Mouse (Mus musculus) cerebellum, adult 11-12 months (tissue): ENCODE measurements around the gene Sema4d.

Source experiments
- DNase-seq: peaks from one replicate; pipeline ENCODE4 v3.0.0; 2022

The Sema4d gene

DNA sequence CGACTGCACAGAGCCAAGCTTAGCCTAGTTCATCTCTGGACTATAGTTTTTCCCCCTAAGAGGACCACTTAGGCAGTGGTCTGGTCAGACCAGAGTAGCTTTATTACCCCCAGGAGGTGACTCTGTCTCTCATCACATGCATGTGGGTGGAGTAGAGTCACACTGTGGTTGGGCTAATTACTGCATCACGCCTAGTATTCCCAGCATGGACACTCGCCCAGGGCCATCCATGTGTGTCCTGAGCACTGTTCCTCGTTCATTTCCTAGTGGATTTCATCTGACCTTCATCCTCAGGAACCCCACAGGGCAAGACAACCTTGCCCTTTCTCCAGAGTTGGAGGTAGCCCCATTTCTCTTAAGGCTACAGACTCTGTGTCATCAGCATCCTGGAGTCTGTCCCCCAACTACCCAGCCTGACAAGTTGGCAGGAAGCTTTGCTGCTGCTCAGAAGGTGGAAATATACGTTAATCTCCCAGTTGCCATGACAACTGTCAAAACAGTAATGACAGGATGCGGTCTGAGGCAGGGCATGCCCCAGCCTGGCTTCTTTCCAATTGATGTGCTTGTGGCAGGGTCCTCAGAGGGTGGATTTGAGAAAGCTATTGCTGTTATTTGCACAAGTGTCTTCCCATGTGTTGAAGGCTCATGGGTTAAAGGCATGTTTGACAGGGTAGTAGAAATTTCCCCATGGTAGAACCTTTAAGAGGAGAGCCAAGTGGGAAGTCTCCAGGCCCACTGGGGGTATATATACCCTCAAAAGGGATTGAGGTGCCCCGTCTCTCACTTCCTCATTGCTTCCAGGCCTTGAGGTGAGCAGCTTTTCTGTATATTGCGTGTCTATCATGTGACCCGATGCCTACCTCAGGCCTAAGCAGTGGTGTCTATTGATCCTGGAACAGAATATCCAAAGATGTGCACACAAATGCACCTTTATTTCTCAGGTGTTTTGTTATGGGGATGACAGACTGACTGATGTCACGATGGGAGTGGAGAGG is 20.4 kb upstream of the Sema4d start:
- no peak for DNase-seq

DNA sequence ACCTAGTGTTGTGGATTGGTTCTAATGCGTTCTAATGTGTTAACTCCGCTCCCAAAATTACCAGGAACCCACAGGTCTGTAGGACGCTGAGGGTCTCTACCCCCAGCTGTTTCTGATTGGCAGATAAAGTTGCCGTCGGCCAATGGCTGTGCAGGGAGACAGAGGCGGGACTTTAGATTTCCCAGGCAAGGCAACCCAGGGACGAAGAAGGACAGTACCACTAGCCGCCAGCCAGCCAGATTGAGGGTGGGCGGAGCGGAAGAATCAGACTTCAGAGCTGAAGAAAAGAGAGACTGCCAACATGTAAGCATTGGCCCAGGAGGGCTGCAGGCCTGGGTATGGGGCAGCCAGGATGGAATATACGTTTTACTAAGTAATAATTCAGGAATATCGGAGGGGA is 14.6 kb upstream of the Sema4d start:
- no peak for DNase-seq

GRCm38 (mm10) chr13:51806220-51806619 is 12.7 kb upstream of the Sema4d start:
- peak; percentile 79 for DNase-seq

DNA sequence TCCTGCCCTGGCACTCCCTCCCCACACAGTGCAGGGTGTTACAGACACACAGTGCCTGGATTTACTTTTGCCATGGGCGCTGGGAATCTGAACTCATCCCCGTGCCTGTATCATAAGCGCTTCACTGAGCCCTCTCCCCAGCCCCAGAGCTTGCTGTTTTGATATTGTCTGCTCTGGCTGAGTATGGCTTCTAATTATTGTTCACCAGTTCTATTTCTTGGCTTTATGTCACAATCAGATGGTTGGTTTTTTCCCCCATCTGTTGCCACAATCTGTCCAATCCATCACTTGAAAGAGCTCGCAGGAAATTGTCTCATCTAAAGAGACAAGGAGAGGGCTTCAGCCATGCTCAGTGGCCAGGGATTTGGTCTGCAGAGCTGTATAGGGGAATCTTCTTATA is 12.1 kb upstream of the Sema4d start:
- DNase-seq, result peak; percentile 87

DNA sequence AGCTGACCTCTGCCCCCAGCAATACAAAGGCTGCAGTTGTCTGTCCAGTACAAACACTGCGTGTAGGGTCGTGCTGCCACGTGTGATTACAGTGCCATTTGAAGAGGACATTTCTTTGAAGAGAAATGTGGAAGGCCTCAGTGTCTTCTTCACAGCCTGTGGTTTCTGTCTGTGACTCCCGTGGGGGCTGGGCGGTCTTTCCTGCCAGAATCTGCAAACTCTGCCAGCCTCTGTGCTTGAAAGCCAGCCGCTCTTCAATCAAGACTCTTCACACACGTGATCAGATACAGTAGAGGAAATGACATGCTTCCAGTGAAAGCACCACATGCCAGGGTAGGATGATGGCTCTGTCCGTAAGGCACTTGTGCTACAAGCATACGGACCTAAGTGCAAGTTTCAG is 7.4 kb upstream of the Sema4d start:
- no peak for DNase-seq

GRCm38 (mm10) chr13:51799735-51800522 is 6.4 kb upstream of the Sema4d start:
- no peak for DNase-seq

DNA sequence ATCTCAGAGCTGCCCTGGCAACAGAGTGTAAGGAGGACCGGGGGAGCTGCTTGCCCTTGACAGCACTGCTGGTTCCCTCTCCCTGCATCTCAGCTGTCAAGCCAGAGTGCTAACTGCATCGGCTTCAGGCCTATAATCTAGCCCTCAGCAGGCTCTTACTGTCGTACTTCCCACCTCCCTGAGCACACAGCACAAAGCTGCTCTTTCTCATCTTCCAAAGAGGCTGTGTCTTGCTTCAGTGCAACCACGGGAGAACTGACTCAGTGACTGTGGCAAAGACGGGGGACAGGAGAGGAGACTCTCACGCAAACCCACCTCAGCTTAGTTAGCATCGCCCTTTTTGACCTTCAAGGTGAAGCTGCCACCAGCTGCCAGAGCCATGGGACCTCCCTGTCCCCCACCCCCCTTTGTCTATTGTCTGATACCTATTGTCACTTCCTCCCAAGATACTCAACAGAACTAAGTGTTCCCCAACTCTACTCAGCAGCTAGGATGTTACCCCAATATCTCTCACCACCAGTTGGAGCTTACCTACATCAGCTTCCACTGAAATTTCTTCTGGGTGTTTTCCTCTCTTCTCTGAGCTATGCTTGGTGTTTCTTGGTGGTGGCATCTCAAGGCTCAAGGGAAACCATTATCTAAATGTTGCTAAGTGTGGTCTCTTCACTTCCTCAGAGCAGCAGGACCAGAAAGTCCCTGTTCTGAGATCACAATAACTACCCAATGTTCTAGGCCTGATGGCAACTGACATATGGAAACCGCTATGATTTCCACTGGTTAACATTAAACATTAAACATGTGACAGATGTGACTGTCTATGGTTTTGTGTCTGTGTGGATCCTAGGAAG is 4.6 kb upstream of the Sema4d start:
- no peak for DNase-seq

GRCm38 (mm10) chr13:51793948-51794347 is 401 bp upstream of the Sema4d start:
- DNase-seq, result no peak

GRCm38 (mm10) chr13:51792729-51793424 is 670 bp downstream of the Sema4d start:
- peak; percentile 78 for DNase-seq

- DNase-seq, result peak; percentile 67
Measured at GRCm38 (mm10) chr13:51792135-51792573, 1.4 kb downstream of the Sema4d start.

- DNase-seq, result peak; percentile 67
Measured at GRCm38 (mm10) chr13:51791604-51792003, 1.9 kb downstream of the Sema4d start.

DNA sequence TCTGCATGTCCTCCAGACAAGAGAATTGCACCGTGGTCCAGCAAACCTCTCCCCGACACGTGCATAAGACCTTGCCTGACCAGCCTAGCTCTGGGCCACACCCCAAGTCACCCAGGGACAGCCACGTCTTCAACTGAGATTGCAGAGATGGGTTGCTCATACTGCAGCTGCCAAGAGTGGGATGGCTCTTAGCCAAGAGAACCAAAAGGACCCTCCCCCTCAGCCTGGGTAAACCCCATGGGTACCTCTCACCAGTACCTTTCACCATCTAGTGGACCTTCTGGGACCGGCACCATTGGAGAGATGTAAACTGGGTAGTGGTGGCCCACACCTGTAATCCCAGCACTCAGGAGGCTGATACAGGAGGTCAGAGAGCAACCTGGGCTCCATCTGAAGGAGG is 2.8 kb downstream of the Sema4d start:
- peak; percentile 66 for DNase-seq

DNA sequence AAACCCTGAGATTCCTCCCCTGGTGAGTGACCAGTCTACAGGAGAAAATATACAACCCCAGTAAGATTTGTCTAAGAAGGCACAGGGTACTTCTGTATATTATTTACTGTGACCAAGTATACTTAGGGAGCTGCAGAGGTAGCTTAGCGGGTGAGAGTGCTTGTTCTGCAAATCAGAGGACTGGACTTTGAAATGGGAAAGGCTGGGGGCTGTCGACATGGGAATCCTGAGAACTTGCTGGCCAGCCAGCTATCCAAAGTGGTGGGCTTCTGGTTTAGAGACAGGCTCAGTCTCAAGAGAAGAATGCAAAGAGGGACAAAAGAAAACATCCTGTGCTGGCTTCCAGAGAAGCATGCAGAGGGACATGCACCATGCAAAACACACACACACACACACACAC is 5.7 kb downstream of the Sema4d start:
- DNase-seq, result no peak

DNA sequence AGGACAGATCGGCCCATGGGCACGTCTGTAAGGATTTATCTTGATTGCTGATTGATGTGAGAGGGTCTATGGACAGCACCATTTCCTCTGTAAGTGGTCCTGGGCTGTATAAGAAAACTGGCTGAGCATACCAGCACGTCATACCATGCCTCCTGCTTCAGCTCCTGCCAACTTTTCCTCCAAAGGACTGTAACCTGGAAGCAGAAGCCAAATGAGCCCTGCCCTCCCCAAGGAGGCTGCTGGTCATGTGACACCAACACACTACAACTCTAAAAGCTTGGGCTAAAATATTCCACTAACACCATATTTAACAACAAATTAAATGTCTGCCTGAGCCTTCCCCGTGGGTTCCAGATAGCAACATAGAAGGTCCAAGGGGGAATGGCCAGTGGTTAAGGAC is 6.9 kb downstream of the Sema4d start:
- no peak for DNase-seq

DNA sequence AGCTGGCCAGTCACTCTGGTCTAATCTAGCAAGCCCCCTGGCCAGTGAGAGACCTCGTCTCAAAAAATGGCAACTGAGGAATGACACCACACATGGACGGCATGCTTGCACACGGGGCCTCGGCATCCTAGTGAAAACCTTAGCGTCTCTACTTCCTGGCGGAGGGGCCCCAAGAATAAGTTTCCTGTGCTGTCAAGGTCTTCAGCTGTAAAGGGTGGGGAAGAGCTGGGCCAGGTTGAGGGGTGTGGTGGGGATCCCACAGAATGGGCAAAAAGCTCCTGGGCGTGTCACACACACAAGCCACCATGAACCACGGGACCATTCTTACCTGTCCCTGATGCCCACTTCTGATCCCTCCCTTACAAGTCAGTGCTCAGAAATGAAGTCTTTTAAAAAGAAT is 9.1 kb downstream of the Sema4d start:
- DNase-seq, result no peak

DNA sequence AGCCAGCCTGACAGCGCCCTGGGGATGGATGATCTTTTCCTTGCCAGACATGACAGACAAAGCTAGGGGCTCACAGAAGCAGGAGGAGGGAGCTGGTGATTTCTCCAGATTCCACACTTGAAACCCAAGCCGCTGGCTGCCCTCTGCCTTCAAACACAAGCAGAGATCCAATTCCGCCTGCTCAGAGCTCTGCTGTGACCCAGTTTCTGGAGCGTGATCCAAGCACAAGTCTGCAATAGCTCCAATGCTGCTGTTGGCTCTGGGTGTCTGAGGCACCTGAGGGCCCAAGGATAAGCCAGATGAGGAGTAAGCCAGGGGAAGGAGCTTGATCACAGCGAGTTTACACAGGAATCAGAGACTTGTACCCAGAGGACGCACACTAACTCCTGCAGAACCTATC is 9.7 kb downstream of the Sema4d start:
- no peak for DNase-seq

DNA sequence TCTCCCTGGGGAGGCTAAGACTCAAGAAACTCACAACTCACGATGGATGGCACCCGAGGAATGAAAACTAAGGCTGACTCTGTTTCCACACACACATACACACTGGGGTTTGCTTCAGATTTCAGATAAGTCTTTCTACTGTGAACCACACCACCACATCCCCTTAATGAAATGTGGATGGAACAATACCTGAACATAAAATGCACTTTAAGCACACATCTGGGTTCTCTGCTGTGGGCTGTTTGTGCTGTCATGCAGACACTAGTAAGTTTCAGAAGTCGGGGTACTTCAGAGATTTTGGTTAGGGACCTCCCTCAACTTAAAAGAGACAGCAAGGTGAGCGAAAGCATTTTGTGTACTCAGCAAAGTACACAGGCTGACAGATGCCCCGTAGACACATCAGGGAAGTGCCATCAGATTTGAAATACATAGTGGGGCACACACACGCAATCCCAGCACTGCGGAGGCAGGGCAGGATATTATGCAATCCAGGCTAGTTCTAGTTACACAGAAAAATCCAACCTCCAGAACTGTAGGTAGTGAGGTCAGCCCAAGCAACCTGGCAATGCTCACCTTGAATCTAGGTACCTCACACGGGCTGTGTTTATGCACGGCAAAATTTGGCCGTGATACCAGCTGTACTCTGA is 12.9 kb downstream of the Sema4d start:
- no peak for DNase-seq

DNA sequence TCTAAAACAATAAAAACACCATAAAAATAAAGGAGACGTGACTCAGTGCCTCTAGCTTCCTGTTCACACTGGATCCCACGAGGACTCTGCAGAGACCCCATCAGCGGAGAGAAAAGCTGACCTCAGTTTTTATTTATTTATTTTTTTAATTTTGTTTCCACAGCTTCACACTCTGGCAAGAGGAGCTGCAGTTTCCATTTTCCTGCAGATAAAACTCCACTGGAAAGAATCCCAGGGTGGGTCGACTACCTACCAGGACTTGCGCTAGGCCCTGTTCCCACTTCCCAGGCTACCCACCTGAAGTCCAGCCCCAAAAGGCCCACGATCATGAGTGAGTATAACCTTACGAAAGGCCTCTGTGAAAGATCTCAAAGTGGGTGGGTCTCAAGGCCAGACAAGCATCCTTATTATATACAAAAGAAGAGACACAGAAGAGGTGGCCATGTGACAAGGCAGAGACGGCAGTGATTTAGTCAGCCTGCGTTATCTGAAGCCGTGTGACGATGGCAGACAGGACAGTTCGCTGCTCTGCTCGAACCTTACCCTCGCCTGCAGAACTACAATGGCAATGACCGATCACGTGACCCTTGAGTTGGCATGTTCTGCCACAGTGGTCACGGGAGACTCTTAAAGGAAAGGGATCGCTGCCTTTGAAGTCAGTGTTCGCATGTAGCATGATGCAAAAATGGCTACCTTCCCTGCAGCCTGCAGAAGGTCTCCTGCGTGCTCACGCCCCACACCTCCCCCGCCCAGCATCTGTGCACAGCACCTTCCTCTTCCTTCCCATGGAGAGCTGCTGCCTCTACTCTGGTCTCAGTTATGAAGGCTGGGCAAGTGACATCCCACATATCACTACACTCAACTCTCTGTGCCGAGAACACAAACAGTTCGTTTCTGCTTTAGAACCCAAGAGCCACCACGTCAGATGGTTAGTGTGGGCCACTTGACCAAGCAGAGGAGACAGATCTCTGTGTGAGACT is 14.3 kb downstream of the Sema4d start:
- DNase-seq, result no peak

DNA sequence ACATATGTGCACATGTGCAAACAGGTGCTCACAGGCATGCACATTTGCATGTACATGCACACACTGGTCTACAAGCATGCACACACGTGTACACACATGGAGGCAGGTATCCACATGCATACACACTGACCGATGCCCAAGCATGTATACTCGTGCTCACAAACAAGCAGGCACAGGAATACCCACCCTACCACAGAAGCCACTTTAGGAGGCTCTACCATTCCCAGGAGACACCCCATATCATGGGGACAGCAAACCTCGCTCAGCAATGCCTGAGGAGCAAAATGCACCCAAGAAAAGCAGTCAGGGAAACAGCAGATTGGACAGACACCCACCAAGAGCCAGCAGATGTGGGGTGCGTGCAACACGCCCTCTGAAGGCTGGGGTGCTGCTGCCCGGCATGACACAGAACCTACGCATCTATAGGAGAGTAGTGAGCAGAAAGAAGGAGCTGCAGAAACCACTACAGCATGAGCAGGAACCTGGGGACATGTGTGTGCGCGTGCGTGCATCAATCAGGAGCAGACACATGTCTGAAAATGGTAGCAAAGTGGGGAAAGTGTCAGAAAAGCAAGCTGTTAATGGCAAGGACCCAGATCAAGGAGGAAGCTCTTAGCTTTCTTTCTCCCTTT is 15.1 kb downstream of the Sema4d start:
- no peak for DNase-seq

DNA sequence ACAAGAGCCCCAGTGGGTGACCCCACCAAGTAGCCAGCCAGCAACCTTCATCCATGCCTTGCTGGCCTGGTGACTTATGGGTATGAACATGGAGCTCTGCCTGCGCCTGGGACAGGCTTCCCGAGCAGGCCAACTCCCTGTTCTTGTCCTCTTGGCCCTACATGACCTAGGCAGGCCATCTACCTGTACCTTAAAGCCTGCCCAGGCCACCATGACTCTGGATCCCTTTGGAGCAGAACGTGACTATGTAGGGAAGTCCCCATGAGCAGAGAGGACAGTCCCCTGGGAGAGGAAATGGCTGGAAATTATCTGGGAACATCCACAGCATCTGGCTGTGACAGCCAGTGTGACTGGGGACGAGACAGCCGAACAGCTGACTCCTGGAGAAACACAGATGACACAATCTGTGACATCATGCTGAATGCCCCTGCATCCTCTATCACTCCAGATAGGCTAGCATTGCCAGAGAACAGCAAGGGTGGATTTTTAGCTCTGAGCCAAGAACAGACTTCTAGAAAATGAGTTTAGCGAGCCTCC is 15.7 kb downstream of the Sema4d start:
- peak; percentile 61 for DNase-seq
